Mouse (Mus musculus) mature B cell (primary cell): ENCODE measurements around the gene Gm49378.

ENCODE experiments used
- in situ Hi-C: fragments of 300-500 bp; cut with MboI; formaldehyde crosslinking; loops from 2 replicates; pipeline ENCODE4 v1.14.3; 2019

The Gm49378 gene

GRCm38 (mm10) chr14:55637795-55638194 is at the start of gene Gm49378:
TSS of gene Gm49378 (minus strand) at chr14:55637895.
- in situ Hi-C loops = loop anchor here (5.0 kb wide), 1 partner anchor 115 kb away; no protein-coding TSS in a partner anchor

DNA sequence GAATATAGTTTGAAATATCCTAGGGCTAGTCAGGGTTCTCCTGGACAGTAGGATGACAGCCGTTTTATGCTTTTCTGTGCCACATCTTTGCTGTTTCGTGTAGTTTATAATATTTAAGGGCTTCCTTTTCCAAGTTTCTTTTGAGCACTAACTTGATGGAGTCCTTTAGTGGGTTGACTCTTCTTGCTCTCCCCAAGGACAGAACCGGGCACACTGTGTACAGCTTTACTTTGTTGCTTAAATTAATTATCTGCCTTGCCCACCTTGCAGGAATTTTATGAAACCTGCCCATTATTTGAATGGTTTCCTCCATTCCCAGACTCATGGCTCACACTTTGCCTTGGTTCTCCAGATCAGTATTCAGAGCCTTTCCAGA is 44.4 kb upstream of the Gm49378 start:
- in situ Hi-C loops = loop anchor here (5.0 kb wide), 1 partner anchor 60 kb away; no protein-coding TSS in a partner anchor

DNA sequence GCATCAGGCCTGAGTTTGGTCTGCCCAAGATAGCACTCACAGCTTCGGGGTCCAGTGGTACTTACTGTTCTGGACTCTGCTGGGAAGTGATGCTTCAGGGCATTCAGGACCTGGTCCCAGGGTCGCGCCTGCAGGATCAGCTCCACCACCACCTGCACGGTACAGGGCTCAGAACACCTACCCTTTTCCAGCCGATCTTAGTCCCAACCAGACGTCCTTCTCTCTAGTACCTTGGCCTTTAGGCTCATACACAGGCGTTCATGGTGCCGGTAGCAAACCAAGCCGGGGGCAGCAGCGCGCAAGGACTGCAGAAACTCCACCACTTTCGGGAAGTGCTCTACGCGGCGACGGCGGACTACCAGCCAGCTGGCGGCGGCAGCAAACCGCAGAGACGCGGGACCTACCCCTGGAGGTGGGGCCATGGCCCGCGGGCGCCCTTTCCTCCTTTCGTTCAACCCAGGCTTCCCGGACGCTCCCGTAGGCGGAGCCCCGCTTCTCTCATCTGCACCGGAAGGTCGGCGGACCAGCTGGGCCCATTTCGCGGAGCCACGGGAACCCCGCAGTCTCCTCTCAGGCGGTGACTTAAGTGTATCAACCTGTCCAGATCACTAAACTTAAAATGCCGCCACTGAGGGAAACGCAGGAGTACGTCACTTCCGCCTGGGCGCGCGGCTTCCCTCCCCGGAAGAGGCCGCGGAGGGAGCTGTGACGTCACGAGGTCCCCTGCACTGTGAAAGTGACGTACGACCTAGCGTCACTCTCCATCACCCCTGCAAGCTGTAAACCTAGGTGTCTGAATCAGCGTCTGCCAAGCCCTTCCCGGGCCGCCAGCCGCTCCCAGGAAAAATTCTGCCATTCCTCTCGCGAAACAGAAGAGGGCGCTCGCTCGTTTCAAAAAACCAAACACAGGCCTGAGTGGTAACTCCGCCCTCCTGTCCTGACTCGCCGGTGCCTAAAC is 43.7 kb upstream of the Gm49378 start, which contains the start of gene Tinf2:
Gene Tinf2 (minus strand): TSS at position 661 of the 958 bp plus-strand sequence.
- in situ Hi-C loops = loop anchor here (5.0 kb wide), 1 partner anchor 61 kb away; no protein-coding TSS in a partner anchor

DNA sequence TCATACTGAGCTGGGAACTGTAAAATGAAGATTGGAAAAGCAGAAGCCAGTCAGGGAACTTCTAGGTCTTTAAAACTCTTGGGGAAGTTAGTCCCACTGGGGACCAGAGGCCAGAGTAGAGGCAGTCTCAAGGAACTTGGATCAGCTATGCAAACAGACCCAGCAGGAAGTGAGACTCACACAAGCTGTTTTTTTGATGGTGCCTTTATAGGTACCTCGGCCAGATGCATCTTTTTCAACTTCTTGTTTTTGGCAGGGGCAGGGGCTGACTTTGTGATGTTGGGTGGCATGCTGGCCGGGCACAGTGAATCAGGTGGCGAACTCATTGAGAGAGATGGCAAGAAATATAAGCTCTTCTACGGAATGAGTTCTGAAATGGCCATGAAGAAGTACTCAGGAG is 39.9 kb upstream of the Gm49378 start:
- in situ Hi-C loops = no loop called here

DNA sequence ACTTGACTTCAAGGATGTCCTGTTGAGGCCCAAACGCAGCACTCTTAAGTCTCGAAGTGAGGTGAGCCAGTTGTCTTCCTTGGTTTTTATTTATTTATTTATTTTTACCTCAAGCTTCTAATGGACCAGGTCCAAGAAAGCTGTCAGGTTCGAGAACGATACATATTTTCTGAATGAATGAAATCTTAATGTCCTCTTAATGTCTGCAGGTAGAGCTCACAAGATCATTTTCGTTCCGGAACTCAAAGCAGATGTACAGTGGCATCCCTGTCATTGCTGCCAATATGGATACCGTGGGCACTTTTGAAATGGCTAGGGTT is 35.0 kb upstream of the Gm49378 start:
- in situ Hi-C loops = no loop called here

DNA sequence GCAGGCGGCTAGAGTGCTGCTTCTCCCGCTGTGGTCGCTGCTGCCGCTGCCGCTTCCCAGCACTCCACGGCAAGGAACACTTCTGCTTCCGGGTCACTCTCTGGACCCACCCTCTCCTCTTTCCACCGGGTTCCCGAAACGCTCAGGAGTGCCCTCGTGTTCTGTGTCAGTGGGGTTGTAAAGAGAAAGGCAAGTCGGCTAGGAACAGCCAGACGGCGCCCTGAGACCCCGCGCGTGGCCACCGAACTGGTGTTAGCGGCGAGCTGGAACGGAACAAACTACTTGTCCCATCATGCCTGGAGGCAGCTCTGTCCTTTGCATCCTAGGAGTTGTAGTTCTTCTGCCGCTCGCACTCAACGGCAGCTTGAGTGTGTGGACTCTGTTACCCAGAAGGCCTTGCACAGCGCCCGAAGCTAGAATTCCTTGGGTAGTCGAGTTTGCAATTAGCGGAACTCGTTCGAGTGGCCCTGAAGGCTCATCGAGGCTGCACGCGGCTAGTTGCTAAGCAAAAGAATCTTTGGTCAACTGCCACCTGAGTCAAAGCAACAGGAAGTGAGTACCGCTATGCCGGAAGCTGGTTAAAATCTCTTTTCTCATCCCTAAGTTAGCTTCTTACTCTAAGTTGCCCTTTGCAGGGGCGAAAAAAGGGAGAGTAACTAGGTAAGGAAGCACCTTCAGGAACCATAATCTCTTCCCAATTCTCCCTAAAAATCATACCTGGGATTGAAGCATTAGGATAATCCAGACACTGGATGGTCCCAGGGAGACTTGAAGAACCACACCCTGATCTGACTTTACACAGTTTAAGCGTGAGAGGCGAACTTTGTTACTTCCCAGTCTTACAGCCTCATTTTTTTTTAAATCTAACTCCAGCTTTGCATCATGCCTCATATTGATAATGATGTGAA is 34.4 kb upstream of the Gm49378 start, which contains the start of the genes Gmpr2 and Nedd8:
Gene Gmpr2 (plus strand): TSS at position 109 of the 908 bp plus-strand sequence.
Gene Nedd8 (minus strand): TSS at position 292 of the 908 bp plus-strand sequence.
- in situ Hi-C loops = no loop called here

GRCm38 (mm10) chr14:55671486-55671832 is 33.8 kb upstream of the Gm49378 start:
- in situ Hi-C loops = no loop called here

DNA sequence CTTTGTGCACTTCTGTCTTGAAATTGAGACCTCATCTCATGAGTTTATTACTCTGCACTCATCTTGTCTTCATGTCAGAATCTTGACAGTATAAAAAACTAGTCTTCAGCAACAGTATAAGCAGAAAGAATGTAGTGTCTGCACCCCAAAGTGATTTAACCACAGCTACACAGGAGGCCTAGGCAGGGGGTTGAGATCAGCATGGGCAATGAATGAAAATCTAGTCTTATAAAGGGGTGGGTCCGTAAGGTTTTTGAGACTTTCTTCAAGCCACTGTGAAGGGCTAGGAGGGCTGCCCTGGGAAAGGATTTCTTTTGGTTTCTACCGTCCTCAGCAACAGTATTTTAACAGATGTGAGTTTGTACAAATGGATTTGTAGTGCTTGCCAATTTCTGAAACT is 22.9 kb upstream of the Gm49378 start:
- in situ Hi-C loops = no loop called here

DNA sequence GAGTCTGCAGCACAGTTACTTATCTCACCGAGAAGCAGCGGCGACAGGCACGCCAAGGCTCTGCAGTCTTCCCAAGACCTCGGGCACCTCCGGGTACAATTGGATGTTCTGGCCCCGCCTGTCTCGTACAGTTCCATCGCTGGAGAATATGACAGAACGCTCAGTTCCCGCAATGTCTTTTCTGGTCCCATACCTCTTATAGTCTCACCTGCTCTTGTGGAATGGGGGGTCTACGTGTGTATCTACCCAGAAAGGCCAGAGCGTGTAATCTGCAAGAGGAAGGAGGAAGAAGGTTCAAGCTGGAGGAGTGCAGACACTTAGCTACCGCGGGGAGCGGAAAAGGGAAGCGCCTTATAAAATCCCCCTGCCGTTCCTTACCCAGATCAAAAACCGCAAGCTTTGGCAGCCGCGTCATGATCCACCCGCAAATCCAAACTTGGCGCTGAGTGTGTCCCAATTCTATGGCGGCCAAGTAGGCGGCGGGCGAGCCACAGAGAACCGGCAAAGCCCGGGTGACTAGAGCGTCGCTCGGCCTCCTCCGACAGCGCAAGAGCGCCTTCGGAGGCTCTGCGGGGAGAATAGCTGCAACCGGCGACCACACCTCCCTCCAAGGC is 22.4 kb upstream of the Gm49378 start, which contains the start of gene Mdp1:
Gene Mdp1 (minus strand): TSS at position 549 of the 614 bp plus-strand sequence.
- in situ Hi-C loops = no loop called here

DNA sequence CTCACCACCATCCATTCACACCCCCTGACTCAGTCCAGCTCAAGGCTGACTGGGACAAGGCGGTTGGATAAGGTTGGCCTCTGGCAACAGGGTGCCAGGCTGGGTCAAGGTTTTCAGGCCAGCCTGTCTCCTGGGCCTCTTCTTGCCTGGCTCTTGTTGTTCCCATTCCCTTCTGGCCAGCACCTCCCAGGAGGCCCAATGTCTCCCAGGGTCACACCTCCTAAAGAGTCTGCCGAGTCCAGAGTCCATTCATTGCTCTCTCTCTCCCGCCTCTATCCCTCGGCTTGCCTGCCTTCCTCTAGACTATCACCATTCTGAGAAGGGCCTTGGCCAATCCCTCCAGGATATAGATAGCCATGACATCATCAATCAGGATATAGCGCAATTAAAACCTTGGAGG is 20.3 kb upstream of the Gm49378 start:
- in situ Hi-C loops = no loop called here

DNA sequence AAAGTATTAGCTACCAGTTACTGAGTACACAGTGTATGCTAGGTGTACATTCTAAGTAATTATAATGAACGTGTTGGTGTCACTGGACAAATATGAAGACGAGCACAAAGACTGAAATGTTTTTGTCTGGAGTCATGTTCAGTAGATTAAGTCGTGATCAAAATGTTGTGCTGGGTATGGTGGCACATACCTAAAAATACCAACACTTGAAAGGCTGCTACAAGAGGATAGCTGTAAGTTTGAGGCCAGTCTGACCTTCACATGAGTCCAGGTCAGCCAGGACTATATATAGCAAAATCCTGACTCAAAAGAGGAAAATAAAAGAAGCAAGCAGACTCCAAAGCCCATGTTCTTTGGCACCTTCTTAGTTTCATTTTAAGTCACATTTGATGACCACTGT is 19.2 kb upstream of the Gm49378 start:
- in situ Hi-C loops = no loop called here

DNA sequence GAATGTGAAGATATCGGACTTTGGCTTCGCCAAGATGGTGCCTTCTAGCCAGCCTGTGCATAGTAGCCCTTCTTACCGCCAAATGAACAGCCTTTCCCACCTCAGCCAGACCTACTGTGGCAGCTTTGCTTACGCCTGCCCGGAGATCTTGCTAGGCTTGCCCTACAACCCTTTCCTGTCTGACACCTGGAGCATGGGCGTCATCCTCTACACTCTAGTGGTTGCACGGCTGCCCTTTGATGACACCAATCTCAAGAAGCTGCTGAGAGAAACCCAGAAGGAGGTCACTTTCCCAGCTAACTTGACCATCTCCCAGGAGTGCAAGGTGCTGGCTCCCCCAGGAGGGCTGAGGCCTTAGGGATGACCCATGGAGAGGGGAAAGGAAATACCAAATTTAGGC is 13.8 kb upstream of the Gm49378 start:
- in situ Hi-C loops = no loop called here

DNA sequence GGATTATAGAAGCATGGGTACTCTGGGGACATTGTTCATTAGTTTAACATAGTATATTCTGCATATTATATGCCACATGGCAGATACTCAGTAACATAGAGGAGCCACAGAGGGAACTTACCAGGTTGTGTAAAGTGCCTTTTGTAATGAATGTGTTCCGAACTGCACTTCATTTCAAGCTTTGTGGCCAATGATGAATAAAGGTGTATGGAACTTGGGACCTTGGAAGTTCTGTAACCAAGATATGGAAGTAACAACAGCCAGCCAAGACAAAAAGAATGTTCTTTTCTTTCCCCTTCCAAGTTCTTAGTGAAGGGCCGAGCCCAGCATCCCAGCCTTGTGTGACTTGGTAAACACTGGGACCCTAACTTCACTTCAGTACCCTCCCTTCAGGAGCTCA is 12.2 kb upstream of the Gm49378 start, which contains the start of gene Tssk4:
Gene Tssk4 (plus strand): TSS at position 301 of the 400 bp plus-strand sequence.
- in situ Hi-C loops = no loop called here

DNA sequence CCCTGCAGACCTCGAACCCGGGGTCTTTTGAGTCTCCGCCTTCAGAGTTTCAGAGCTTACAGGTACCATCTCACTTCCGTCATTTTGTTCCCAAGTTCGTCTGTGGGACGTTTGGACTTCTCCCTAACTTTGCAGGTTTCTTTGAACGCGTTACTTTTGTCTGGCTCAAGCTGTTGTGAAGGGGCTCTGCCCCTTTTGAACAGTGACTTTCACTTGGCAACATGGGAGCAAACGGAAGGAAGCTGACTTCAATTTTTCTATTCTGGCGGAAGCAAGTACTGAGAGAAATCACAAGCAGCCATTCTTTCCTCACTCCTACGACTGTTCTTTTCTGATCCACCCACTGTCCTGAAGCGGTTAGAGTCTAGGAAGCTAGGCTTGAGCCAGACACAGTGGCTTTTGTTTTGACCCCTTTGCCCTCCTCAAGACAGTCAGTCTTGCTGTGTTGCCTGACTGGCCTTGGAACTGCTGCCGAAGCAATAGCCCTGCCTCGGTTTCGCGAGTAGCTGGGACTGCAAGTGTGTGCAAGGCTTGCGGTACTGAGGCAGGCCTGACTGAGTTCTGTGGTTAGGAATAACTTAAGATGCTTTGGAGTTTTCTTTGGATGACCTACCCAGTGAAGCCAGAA is 6.7 kb upstream of the Gm49378 start:
- in situ Hi-C loops = no loop called here

GRCm38 (mm10) chr14:55643060-55643907 is 5.6 kb upstream of the Gm49378 start, which contains the start of gene Tm9sf1:
TSS of gene Tm9sf1 (minus strand) at chr14:55643806.
- in situ Hi-C loops = no loop called here

GRCm38 (mm10) chr14:55642679-55643059 is 5.0 kb upstream of the Gm49378 start:
- in situ Hi-C loops = no loop called here

DNA sequence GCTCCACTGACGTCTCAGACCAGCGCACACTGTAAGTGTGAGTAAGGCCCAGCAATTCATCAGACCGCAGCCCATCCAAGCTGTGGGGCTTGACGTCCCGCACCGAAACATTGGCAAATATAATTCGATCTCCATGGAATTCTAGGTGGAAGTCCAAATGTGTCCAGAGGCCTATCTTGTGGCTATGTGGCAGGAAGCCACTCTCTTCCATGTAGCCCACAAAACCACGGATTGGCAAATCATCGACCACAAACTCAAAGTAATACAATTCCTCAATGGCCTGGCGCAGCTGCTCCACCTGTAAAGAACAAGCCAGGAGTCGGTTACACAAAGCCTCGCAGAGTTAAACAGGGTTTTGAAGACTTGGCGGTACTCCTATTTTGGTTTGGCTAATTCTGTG is 3.6 kb upstream of the Gm49378 start:
- in situ Hi-C loops = no loop called here

GRCm38 (mm10) chr14:55640816-55641215 is 3.1 kb upstream of the Gm49378 start:
- in situ Hi-C loops = no loop called here

DNA sequence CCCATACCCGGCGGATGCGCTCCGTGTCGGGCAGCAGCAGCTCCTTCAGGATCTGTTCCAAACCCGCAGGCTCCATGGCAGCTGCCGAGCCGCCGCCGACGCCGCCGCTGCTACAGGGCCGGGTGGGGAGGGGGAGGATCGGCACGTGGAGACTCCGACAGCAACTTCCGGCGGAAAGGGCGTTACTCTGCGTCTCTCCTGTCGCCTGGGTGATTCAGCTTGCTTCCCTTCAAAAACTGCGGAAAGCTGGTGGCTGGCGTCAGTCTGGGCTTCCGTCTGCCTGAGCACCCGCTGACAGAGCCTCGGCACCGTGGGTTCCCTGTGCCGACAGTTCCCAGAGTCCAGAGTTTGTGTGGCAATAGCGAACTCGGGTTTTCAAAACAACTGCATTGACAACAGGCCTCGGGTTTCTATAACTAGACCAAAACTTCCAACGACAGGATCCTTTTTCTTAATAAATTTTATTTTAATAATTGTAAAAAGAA is 2.1 kb downstream of the Gm49378 start, which contains the start of gene Ipo4:
Gene Ipo4 (minus strand): TSS at position 435 of the 485 bp plus-strand sequence.
- in situ Hi-C loops = loop anchor here (5.0 kb wide), 1 partner anchor 117 kb away; no protein-coding TSS in a partner anchor
